Mouse (Mus musculus) hematopoietic stem cell, adult 5-6 weeks (primary cell): ENCODE measurements at regions not wholly inside any gene's neighbourhood (a gene's known extent, or its start where the extent isn't known, plus 50 kb on each side); places are given as distances from the start of the nearest gene placed in this dataset.

Experiments used
- ATAC-seq, 2 experiments: fragments of 125-278 bp in 1 of 2; replicated peaks in 1 of 2; 2 replicates each; pipeline ENCODE4 v1.8.0; 2016 to 2017; ENCODE audit warnings: inconsistent platforms in 2 of 2, mild to moderate bottlenecking in 2 of 2, moderate number of reproducible peaks in 2 of 2, low read depth in 1 of 2, moderate TSS enrichment in 1 of 2; ENCODE audit not compliant: low FRiP score in 2 of 2, poor library complexity in 2 of 2, severe bottlenecking in 2 of 2, insufficient read depth in 1 of 2, low TSS enrichment in 1 of 2

GRCm38 (mm10) chr13:59875637-59876036 is 52.7 kb upstream of the Tut7 start:
- peak; percentile 93 to 94 for ATAC-seq

GRCm38 (mm10) chr13:59874137-59874931 is 51.4 kb upstream of the Tut7 start:
- ATAC-seq: no peak
